Mouse (Mus musculus): ENCODE results near the gene Emx2. TPM values are rescaled to one million over a fixed set of nuclear protein-coding genes. Genes with fewer than 3 reads are reported as not detected.

Emx2 gene
- not detected for total RNA-seq (2023)

DNA sequence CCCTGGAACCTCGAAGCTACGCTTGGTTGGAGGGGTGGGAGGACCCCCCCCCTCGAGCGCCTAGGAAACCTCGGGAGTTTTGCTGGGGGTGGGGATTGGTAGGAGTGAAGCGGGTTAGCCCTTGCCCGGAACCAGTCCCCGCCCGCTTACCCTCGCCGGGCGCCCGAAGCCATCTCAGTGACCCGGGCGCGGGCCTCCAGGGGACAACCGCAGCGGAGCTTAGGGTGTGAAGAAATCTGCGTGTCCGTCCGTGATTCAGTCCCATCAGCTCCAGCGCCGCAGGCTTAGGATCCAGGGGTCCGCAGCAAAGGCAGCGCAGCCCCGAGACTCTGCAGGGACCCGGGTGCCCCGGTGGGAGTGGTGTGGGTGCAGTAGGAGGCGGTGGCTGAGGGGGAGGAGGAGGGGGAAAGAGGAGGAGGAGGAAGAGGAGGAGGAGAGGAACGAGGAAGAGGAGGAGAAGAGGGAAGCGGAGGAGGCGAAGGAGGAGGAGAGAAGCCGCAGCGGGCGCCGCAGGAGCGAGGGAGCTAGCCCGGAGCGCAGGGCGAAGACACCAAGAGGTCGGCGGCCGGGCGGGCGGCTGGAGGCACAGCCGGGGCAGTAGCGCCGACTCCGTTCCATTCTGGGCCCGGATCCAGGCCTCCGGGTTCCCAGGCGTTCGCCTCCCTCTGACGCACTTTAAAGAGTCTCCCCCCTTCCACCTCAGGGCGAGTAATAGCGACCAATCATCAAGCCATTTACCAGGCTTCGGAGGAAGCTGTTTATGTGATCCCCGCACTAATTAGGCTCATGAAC lies at the start of gene Emx2:
TSS of gene Emx2 (plus strand) at position 422 of the 792 bp plus-strand sequence.

Other genes with a start within 250 kb of the Emx2 start
- gene Kcnk18, start 239.2 kb upstream of the Emx2 start, total RNA-seq (2023), result not detected
- not detected for gene Slc18a2, start 197.5 kb upstream of the Emx2 start, total RNA-seq (2023)
- 1,644 TPM for gene Rps12-ps3, start 136.1 kb upstream of the Emx2 start, total RNA-seq (2023)
- 48.2 TPM for gene Pdzd8, start 112.6 kb upstream of the Emx2 start, total RNA-seq (2023)